Mouse (Mus musculus) Patski (cell line): Measurements from ENCODE around the gene Stac2. TPM values are rescaled to one million over a fixed set of nuclear protein-coding genes. Genes with fewer than 3 reads are reported as not detected.
A peak's percentile ranks its signal among the peaks of the same experiment; 100 is the strongest.

Source experiments
- ATAC-seq: fragments of 100-300 bp; one replicate; pipeline ENCODE4 v1.8.0; 2021
- CTCF ChIA-PET: fragments of 350-600 bp; sonication (Branson Sonifier 250); formaldehyde crosslinking; loops from one replicate; lab custom pipeline; 2022; ENCODE audit warnings: inconsistent platforms; lab: Charles Lee
- POLR2A ChIA-PET: fragments of 350-600 bp; sonication (Branson Sonifier 250); formaldehyde crosslinking; loops from one replicate; lab custom pipeline; 2022; ENCODE audit warnings: antibody characterized with exemption, inconsistent platforms; lab: Charles Lee
- DNase-seq: peaks from one replicate; pipeline ENCODE4 v3.0.0-alpha.2; 2011; ENCODE audit warnings: low read depth, low spot score
- H3K27me3 ChIP-seq: fragments of 371-371 bp; one replicate; pipeline ENCODE4 v1.5.1; 2021
- CTCF ChIP-seq: fragments of 100-300 bp; IDR thresholded peaks from one replicate; pipeline ENCODE4 v1.5.1; 2021
- in situ Hi-C: fragments of 300-500 bp; cut with MboI; formaldehyde crosslinking; loops from 3 replicates; pipeline ENCODE4 v1.11.1; 2018; ENCODE audit warnings: low pct_unique_long_range_greater_than_20kb, mixed read lengths
- polyA plus RNA-seq: library from polyadenylated mRNA; unstranded; gene quantifications from one replicate; pipeline ENCODE4 v1.2.3, GENCODE M21; 2021

Gene Stac2
- polyA plus RNA-seq, 1 experiment from 2014 or later: 0.04 TPM

- no peaks in the 10 kb centered on the region for H3K27me3 ChIP-seq
- no peak for TF ChIP-seq CTCF
- CTCF ChIA-PET: interaction anchor here (0.8 to 2.1 kb wide), 11 partner anchors 18 to 194 kb away, joined by 3 to 15 read pairs (median 3); partner anchors contain the start of genes Cacnb1 and Fbxo47
- no peak for DNase-seq
- POLR2A ChIA-PET: interaction anchor here (1.0 to 1.1 kb wide), 2 partner anchors 33 to 38 kb away, joined by 4 to 5 read pairs; partner anchors contain the start of genes Cacnb1 and Rpl19
- peak; percentile 45 for ATAC-seq
- in situ Hi-C loops: loop anchor here (5.0 kb wide), 3 partner anchors 51 to 191 kb away; partner anchors contain the start of gene Lasp1
Measured at GRCm38 (mm10) chr11:97988530-97989096, 64.6 kb downstream of the Stac2 start.

GRCm38 (mm10) chr11:97987551-97988526 lies 65.4 kb downstream of the Stac2 start:
- peak; percentile 5 for TF ChIP-seq CTCF
- ATAC-seq (peak; percentile 60), DNase-seq (no peak)
- ChIA-PET CTCF (interaction anchor here (0.7 to 2.1 kb wide), 15 partner anchors 18 to 194 kb away, joined by 3 to 15 read pairs (median 3); partner anchors contain the start of genes Cacnb1 and Fbxo47), POLR2A (interaction anchor here (1.0 kb wide), 2 partner anchors 11 to 34 kb away, joined by 3 to 5 read pairs; partner anchors contain the start of gene Cacnb1)
- in situ Hi-C loops: loop anchor here (5.0 kb wide), 3 partner anchors 51 to 191 kb away; partner anchors contain the start of gene Lasp1
- no peaks in the 10 kb centered on the region for H3K27me3 ChIP-seq

GRCm38 (mm10) chr11:97986738-97987465 lies 66.4 kb downstream of the Stac2 start:
- in situ Hi-C loops: loop anchor here (5.0 kb wide), 3 partner anchors 50 to 190 kb away; partner anchors contain the start of gene Lasp1
- ATAC-seq (no peak), DNase-seq (no peak)
- no peak for TF ChIP-seq CTCF
- H3K27me3 ChIP-seq: no peaks in the 10 kb centered on the region
- ChIA-PET CTCF (interaction anchor here (0.8 to 2.9 kb wide), 5 partner anchors 26 to 53 kb away, joined by 3 to 15 read pairs (median 3); no protein-coding TSS in a partner anchor), POLR2A (interaction anchor here (1.0 kb wide), 1 partner anchor 10 kb away, joined by 3 read pairs; no protein-coding TSS in a partner anchor)

Other genes with a start within 250 kb of the Stac2 start
- 1.5 TPM for gene B230217C12Rik, start 212.7 kb downstream of the Stac2 start, polyA plus RNA-seq
- 1.5 TPM for gene Fbxo47, start 169.3 kb downstream of the Stac2 start, polyA plus RNA-seq
- gene Plxdc1, start 67.0 kb downstream of the Stac2 start, polyA plus RNA-seq: 0.41 TPM
- gene Arl5c, start 57.3 kb downstream of the Stac2 start, polyA plus RNA-seq: 2.0 TPM
- gene Cacnb1, start 30.4 kb downstream of the Stac2 start, polyA plus RNA-seq: 6.0 TPM
- 1,363 TPM for gene Rpl19, start 26.8 kb downstream of the Stac2 start, polyA plus RNA-seq
- 21.8 TPM for gene Fbxl20, start 96.9 kb upstream of the Stac2 start, polyA plus RNA-seq
- 23.9 TPM for gene Med1, start 139.8 kb upstream of the Stac2 start, polyA plus RNA-seq
- 24.8 TPM for gene Cdk12, start 149.6 kb upstream of the Stac2 start, polyA plus RNA-seq